Mouse (Mus musculus): Measurements from ENCODE around the gene Vwa8.

The Vwa8 gene

DNA sequence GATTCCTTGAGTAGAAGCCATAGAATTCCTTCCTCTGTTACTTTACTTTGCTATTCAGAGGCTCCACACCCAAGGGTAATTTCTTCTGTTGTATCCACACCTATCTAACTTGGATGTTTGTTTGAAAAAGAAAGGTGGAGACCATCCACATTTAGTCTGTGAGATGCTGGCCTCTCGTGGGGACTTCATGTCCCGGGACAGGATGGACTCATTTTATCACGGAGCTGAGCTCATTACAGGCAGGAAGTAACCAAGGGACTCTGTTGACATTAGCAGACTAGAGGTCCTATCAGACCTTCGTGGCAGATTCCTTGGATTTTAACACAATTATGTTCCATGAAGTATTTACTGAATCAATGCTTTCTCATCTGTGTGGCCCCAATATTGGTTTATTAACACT is 379.1 kb downstream of the Vwa8 start:
- no peak for DNase-seq (ENCODE audit: low spot score)

DNA sequence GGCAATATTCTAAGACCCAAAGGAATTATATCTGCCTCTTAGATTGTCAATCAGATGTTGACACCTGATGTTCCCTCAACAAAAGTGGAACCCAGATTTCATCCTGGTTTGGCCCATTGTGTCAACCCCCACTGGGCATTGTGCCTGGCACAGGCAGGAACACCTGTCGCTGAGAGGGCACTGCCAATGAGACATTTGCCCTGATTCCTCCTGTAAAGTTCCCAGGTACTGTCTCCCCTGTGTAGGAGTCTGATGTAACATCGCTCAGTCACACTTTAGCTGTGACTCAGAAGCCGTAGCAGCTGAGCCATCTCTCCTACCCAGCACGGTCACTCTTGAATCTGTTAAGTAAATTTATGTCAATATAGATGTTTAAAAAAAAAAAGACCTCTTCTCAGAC is 382.8 kb downstream of the Vwa8 start:
- DNase-seq (ENCODE audit: low spot score) = peak; percentile 1

DNA sequence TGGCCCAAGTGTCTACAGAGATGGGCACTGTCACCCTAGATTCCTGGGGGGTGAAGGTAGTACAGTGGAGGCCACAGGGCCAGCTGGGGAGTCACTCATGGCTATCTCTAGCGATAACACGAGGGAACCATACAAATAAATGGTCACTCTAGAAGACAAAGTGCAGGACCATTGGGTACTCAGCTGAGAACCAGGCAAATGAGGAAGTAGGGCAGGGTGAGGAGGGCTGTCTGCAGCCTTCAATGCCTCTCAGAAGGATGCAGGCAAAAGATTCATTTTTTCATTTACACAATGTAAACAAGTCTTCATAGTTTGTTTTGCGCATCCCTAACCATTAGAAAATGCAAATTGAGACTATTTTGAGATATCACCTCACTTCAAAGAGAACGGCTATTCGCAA is 384.8 kb downstream of the Vwa8 start:
- DNase-seq (ENCODE audit: low spot score) = no peak

DNA sequence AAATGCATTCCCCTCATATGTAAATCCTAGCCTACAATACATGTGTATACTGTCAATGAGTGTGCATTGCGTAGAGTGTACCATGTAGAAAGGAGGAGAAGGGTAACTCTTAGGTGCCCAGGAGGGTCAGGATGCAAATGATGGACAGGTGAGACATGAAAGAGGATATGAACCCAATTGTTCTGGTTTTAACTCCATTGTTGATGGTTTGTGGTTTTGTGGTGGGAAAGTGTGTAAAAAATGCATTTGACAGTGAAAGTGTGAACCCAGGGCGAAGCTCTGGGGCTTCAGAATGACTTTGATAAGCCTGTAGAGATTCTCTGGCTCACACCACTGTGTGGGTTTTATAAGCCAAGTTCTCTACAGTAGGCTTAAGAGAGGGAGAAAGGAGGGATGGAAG is 385.7 kb downstream of the Vwa8 start:
- no peak for DNase-seq (ENCODE audit: low spot score)

DNA sequence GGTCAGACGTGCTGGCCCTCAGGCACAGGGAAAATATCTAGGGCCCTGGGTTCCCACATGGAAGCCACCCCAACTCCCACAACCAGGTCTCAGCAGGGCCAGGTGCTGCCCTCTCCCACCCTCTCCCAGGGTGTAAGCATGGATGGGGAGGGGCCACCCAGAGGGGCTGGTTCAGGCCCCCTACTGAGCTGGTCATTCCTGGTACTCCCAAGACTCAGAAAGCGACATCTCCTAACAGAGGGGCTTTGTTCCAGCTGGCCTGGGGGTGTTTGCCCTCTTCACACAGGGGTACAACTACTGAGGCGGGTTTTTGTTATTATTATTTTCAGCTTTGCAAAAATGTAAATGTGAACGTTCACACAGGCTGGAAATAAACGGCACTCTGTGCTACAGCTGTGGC is 386.3 kb downstream of the Vwa8 start:
- DNase-seq (ENCODE audit: low spot score) = peak; percentile 0

DNA sequence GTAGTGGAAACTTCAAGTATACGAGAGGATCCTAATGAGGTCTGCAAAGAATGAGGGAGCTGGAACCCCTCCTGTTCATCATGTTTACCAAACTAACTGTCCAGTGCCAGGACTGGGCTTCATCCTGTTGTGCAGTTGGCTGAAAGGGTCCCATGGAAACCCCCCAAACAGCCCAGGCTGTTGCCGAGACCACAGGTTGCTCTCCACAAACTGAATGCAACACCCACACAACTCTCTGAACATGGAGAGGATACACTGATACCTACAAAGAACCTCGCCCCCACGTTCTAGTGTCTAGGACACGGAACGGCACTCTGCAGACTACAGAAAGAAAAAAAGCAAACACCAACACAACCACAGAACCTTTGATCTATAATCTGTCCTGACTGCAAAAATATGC is 387.4 kb downstream of the Vwa8 start:
- DNase-seq (ENCODE audit: low spot score) = no peak

DNA sequence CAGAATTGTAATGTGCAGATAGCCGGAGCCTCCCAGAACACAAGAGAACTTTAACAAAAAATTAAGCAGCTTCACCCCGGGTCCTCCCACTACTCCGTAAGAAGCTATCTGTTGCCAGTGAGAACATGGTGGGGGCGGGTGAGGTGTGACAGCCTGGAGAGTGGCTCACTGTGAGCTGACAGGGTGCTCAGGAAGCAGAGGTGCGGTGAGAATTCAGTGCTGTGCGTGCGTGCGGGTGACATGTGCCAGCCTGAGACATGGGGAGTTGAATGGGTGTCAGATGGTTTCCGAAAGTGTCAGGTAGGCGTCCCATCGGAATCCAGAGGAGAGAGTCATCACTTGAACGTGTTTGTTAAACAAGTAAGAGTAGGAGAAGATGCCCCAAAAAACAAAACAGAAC is 390.6 kb downstream of the Vwa8 start:
- no peak for DNase-seq (ENCODE audit: low spot score)

DNA sequence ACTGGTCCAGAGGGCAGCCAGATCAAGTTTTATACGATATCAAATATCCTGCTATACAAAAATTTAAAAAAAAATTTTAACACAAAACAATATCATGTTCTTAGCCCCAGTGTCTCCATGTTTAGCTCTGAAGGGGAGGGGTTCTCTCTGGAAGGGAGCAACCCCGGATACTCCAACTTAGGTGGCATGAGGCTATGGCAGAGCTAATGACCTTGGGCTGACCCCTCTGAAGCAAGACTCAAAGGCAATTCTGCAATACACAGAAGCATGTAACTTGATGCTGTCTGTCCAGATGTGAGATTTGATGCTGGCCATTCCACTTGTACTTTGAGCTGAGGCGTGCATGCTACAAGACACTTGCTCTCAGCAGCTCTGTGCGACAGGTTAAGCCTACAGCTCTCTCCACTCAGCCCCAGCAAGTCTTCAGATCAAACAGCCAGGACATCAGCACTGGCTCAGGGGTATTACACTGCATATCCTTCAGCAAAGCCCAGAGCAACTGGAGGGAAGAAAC is 392.3 kb downstream of the Vwa8 start:
- no peak for DNase-seq (ENCODE audit: low spot score)

DNA sequence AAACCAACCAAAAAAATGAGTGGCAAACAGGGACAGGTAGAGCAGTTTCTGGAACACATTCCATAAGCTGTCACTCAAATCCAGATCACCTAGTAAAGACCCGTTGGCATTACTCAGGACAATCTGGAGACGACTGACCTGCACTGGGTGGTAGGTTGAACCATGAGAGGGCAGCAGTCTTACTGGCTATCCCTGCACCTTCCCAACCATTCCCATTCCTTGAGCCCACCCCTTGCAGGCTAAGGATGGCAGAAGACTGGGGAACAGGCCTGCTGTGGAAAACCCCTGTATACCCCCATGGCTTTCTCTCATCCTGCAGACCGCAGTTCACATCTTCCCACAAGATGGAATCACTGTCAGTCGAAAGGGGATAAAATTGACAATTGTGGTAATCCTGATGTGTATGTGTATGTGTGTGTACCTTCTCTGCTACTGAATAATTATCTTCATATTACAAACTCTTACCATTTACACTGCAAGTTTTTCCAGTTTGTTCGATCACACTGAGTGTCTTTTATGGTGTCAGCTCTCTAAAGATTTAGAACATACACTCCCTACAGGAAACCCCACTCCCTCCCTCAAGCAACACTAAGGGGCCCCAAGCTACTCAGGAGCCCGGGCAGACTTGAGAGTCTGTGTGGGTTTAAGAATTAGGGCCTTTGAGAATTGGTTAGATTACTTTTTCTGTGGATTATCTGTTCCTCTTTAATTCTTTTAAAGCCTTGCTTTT is 393.0 kb downstream of the Vwa8 start:
- DNase-seq (ENCODE audit: low spot score) = no peak

DNA sequence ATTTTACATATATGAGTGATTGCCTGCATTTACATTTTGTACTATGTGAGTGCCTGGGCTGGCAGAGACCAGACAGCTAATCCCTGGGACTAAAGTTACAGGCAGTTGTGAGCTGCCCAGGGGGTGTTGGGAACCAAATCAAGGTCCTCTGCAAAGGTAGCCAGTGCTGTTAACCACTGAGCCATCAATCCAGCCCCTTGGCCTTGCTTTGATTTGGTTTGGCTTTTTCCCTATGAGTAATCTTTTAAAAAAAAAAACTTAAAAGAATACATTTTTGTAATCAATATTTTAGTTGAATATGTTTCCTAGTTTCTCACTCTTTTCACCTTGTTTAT is 393.5 kb downstream of the Vwa8 start:
- DNase-seq (ENCODE audit: low spot score) = no peak

DNA sequence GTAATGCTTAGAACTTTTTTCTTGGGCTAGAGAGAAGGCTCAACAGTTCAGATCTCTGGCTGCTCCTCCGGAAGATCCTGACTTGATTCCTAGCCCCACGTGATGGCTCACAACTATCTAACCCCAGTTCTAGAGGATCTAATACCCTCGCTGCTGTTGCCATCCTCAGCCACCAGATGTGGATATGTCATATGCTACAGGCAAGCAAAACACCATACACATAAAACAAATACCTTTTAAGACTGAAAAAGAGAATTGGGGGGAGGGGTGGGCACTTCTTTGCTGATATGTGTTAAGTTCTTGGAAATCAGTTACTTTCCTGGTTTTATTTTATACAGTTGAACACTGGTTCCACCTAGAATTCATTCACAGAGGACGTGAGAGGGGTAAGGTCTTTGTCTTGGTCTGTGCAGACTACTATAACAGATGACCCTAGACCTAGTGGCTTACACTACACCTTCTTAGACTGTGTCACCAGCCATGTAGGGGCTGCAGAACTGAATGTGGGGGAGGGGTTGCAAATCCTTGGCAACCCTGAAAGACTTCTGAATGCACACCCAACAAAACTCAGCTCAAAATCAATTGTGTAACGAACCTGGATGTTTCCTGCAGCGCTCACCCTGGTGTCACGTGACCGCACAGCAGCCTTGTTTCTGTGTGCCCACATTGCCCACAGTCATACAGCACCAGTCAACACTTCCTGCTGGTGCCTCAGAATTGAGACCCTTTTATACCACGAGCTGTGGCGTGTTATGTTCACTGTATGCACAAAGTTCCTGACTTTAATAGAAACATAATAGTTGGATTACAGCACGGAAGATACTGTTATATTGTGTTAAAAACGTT is 394.4 kb downstream of the Vwa8 start:
- DNase-seq (ENCODE audit: low spot score) = no peak

DNA sequence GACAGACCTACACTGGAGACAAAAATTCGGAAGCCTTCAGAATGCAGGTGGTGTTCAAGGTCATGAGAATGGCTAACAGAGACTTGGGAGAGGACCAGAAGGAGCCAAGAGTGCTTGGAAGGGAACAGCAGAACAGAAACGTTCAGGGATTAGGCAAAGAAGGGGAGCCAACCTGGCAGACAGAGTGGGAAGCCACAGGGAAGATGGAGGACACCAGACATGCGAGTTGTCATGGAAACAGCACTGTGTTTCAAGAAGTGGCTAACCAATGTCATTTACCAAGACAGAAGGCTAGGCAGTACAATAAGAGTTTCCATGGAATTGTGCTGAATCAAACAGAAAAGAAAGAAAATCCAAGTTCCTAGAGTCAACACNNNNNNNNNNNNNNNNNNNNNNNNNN is 395.7 kb downstream of the Vwa8 start:
- peak; percentile 24 for DNase-seq (ENCODE audit: low spot score)

DNA sequence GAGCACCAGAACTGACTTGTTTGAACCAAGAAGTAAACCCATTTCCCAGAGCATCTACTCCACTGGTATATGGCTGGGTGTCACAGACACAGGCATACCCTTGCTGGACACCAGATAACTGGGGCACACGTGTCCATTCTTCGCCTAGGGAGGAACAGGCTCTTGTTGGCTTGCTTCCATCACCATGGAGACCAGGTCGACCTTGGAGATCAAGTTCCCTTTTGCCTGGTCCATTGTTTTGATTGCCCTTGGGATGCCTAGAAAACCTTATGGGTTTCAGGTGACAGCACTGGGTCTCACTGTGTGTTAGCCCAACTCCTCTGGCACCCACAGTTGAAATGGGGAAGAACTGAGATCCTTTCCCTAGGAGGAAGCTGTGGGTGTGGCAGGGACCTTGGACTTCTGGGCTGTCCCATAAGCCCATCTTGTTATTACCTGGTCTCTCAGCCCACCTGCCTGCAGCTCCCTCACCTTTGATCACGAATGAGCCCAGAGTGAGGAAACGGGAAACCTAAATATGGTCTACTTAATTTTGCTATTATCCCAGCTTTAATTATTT is 403.0 kb downstream of the Vwa8 start:
- DNase-seq (ENCODE audit: low spot score) = no peak

Measured in ovary, adult 18-20 months (tissue).